Mouse (Mus musculus): ENCODE data around the gene Efnb1. TPM values are rescaled to one million over a fixed set of nuclear protein-coding genes. Genes with fewer than 3 reads are reported as not detected.

Efnb1 gene
- total and polyA plus RNA-seq, 2 experiments from 2014 or later = 26.6 to 48.9 TPM

DNA sequence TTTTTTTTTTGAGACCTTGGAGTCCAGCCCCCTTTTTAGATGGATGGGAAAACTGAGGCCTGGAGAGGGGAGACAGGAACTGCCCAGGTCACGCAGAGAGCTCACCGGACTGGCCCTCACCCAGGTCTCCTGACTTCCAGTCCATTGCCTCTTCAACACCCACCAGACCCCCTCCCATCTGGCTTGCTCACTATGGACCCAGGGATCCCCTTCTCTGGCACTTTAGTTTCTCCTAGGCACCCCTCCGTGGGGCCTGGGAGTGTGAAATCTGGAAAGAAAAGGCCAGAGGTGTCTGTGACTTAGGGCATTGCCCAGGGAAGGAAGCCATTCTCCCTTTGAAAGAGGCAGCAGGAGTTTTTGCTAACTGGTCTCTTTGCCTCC is 17.3 kb downstream of the Efnb1 start:
- Histone ChIP-seq H3K4me3 (ENCODE audit: low read depth, low read length) (no peak overlapping the region), H3K4me2 (ENCODE audit: low read depth) (no peak overlapping the region), H3K9me3 (ENCODE audit: low read length) (no peaks in the 10 kb centered on the region), H3K36me3 (ENCODE audit: insufficient read depth) (no peaks in the 10 kb centered on the region), H3K4me1 (ENCODE audit: insufficient read depth) (no peaks in the 10 kb centered on the region), H3K27me3 (ENCODE audit: insufficient read depth, low read length) (no peaks in the 10 kb centered on the region), H3K9ac (no peak overlapping the region), H3K27ac (ENCODE audit: low read depth, low read length) (no peak overlapping the region)
- ATAC-seq (no peak), DNase-seq (no peak)
- WGBS = 38% methylated on average over 3 of the region's 3 CpGs
- no peak for TF ChIP-seq CTCF (IDR thresholded peaks at IDR 0.05; ENCODE audit: low read depth)

- Histone ChIP-seq H3K36me3 (ENCODE audit: insufficient read depth) (no peaks in the 10 kb centered on the region), H3K4me1 (ENCODE audit: insufficient read depth) (no peaks in the 10 kb centered on the region), H3K27ac (ENCODE audit: low read depth, low read length) (no peak overlapping the region), H3K4me2 (ENCODE audit: low read depth) (no peak overlapping the region), H3K27me3 (ENCODE audit: insufficient read depth, low read length) (no peaks in the 10 kb centered on the region), H3K9me3 (ENCODE audit: low read length) (no peaks in the 10 kb centered on the region), H3K4me3 (ENCODE audit: low read depth, low read length) (no peak overlapping the region), H3K9ac (no peak overlapping the region)
- ATAC-seq = no peak
- DNase-seq = no peak
- 73% methylated on average over 5 of the region's 5 CpGs for WGBS
- no peak for TF ChIP-seq CTCF (IDR thresholded peaks at IDR 0.05; ENCODE audit: low read depth)
These were observed 18.4 kb downstream of the Efnb1 start for GRCm38 (mm10) chrX:99154358-99154757.

DNA sequence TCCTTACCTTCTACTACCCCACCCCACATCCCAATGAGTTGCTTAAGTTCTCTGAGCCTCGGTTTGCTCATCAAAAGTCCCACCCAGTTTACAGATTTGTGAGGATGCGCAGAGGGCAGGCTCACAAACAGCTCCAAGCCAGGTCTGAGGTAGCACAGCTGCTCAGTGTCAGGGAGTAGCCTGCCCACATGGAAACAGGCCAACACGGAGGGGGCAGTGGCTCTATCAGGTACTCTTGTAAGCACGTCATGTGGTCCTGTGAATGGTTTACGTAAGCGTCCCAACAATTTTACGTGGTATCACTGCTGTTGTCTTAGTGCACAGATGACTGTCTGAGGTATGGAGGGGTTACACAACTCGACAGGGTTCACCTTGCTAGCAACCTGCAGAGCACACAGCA is 23.1 kb downstream of the Efnb1 start:
- H3K9ac ChIP-seq = no peak overlapping the region
- no peaks in the 10 kb centered on the region for H3K27me3 ChIP-seq (ENCODE audit: insufficient read depth, low read length)
- H3K4me3 ChIP-seq (ENCODE audit: low read depth, low read length) = no peak overlapping the region
- no peaks in the 10 kb centered on the region for H3K4me1 ChIP-seq (ENCODE audit: insufficient read depth)
- no peak for TF ChIP-seq CTCF (IDR thresholded peaks at IDR 0.05; ENCODE audit: low read depth)
- no peak overlapping the region for H3K27ac ChIP-seq (ENCODE audit: low read depth, low read length)
- no peak for ATAC-seq
- no peak overlapping the region for H3K4me2 ChIP-seq (ENCODE audit: low read depth)
- WGBS = 83% methylated on average over 8 of the region's 8 CpGs
- no peak for DNase-seq
- no peaks in the 10 kb centered on the region for H3K9me3 ChIP-seq (ENCODE audit: low read length)
- no peaks in the 10 kb centered on the region for H3K36me3 ChIP-seq (ENCODE audit: insufficient read depth)

GRCm38 (mm10) chrX:99164111-99164510 is 28.2 kb downstream of the Efnb1 start:
- Histone ChIP-seq H3K9me3 (ENCODE audit: low read length) (no peaks in the 10 kb centered on the region), H3K4me3 (ENCODE audit: low read depth, low read length) (no peak overlapping the region), H3K36me3 (ENCODE audit: insufficient read depth) (no peaks in the 10 kb centered on the region), H3K27me3 (ENCODE audit: insufficient read depth, low read length) (no peaks in the 10 kb centered on the region), H3K9ac (no peak overlapping the region), H3K4me1 (ENCODE audit: insufficient read depth) (no peaks in the 10 kb centered on the region), H3K27ac (ENCODE audit: low read depth, low read length) (no peak overlapping the region), H3K4me2 (ENCODE audit: low read depth) (no peak overlapping the region)
- TF ChIP-seq CTCF (IDR thresholded peaks at IDR 0.05; ENCODE audit: low read depth) = no peak
- WGBS = 78% methylated on average over 2 of the region's 2 CpGs
- DNase-seq (no peak), ATAC-seq (no peak)

DNA sequence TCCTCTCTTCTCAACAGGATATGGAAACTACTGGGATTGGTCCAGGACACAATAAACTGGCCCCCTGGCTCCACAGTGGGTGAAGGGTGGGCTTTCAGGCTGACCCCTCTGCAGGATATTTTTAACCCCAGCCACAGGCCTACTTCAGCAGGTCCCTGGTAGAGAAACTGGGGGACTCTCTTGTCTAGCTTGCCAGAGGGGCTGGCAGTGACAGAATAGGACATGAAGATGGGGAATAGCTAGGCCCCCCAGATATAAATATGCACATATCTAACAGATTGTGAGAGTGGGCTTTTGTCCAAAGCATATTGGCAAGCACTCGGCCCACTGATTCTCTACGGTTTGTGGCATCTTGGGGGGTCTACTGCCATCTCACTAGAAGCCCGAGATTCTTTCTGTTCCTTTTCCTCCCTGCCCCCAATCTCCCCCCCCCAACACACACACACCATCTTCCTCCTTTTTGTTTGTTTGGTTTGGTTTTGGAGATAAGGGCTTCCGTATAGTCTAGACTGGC is 29.0 kb downstream of the Efnb1 start:
- DNase-seq (peak; percentile 16), ATAC-seq (no peak)
- H3K4me1 ChIP-seq (ENCODE audit: insufficient read depth) = no peaks in the 10 kb centered on the region
- H3K27me3 ChIP-seq (ENCODE audit: insufficient read depth, low read length) = no peaks in the 10 kb centered on the region
- 41% methylated on average over 4 of the region's 4 CpGs for WGBS
- H3K4me2 ChIP-seq (ENCODE audit: low read depth) = no peak overlapping the region
- no peak overlapping the region for H3K4me3 ChIP-seq (ENCODE audit: low read depth, low read length)
- no peak for TF ChIP-seq CTCF (IDR thresholded peaks at IDR 0.05; ENCODE audit: low read depth)
- H3K27ac ChIP-seq (ENCODE audit: low read depth, low read length) = no peak overlapping the region
- no peak overlapping the region for H3K9ac ChIP-seq
- no peaks in the 10 kb centered on the region for H3K36me3 ChIP-seq (ENCODE audit: insufficient read depth)
- no peaks in the 10 kb centered on the region for H3K9me3 ChIP-seq (ENCODE audit: low read length)

GRCm38 (mm10) chrX:99167014-99167413 is 31.1 kb downstream of the Efnb1 start:
- ATAC-seq = no peak
- H3K27ac ChIP-seq (ENCODE audit: low read depth, low read length) = no peak overlapping the region
- 74% methylated on average over 1 of the region's 1 CpGs for WGBS
- H3K9ac ChIP-seq = no peak overlapping the region
- TF ChIP-seq CTCF (IDR thresholded peaks at IDR 0.05; ENCODE audit: low read depth) = no peak
- no peaks in the 10 kb centered on the region for H3K9me3 ChIP-seq (ENCODE audit: low read length)
- H3K4me3 ChIP-seq (ENCODE audit: low read depth, low read length) = no peak overlapping the region
- H3K4me2 ChIP-seq (ENCODE audit: low read depth) = no peak overlapping the region
- H3K4me1 ChIP-seq (ENCODE audit: insufficient read depth) = no peaks in the 10 kb centered on the region
- H3K27me3 ChIP-seq (ENCODE audit: insufficient read depth, low read length) = no peaks in the 10 kb centered on the region
- H3K36me3 ChIP-seq (ENCODE audit: insufficient read depth) = no peaks in the 10 kb centered on the region
- DNase-seq = no peak

GRCm38 (mm10) chrX:99167550-99167949 is 31.6 kb downstream of the Efnb1 start:
- no peaks in the 10 kb centered on the region for H3K9me3 ChIP-seq (ENCODE audit: low read length)
- no peak overlapping the region for H3K27ac ChIP-seq (ENCODE audit: low read depth, low read length)
- no peaks in the 10 kb centered on the region for H3K4me1 ChIP-seq (ENCODE audit: insufficient read depth)
- no peaks in the 10 kb centered on the region for H3K36me3 ChIP-seq (ENCODE audit: insufficient read depth)
- WGBS = 68% methylated on average over 7 of the region's 7 CpGs
- ATAC-seq (no peak), DNase-seq (no peak)
- no peak for TF ChIP-seq CTCF (IDR thresholded peaks at IDR 0.05; ENCODE audit: low read depth)
- H3K4me2 ChIP-seq (ENCODE audit: low read depth) = no peak overlapping the region
- no peaks in the 10 kb centered on the region for H3K27me3 ChIP-seq (ENCODE audit: insufficient read depth, low read length)
- H3K4me3 ChIP-seq (ENCODE audit: low read depth, low read length) = no peak overlapping the region
- H3K9ac ChIP-seq = no peak overlapping the region

DNA sequence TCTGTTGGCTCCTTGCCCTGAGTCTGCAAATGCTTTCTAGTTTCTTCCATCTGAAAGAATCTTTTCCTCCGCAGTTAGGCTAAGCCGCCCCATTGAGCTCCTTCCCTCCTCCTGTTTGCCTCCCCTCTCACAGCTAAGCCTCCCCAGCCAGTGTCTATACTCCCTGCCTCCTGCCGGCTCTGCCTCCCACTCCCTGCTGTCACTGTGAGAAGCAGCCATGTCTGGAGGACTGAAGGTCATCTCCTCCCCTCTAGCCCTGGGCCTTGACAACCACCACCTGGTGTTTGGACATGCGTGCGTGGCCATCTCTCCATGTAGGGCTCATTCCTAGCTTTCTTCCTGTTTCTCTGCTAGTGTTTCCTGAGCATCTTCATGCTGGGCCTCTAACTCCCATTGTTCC is 36.4 kb downstream of the Efnb1 start:
- Histone ChIP-seq H3K9me3 (ENCODE audit: low read length) (no peaks in the 10 kb centered on the region), H3K9ac (no peak overlapping the region), H3K27ac (ENCODE audit: low read depth, low read length) (no peak overlapping the region), H3K4me2 (ENCODE audit: low read depth) (no peak overlapping the region), H3K36me3 (ENCODE audit: insufficient read depth) (no peaks in the 10 kb centered on the region), H3K4me3 (ENCODE audit: low read depth, low read length) (no peak overlapping the region), H3K27me3 (ENCODE audit: insufficient read depth, low read length) (no peaks in the 10 kb centered on the region; the same call in 1 of the 2 replicates), H3K4me1 (ENCODE audit: insufficient read depth) (no peaks in the 10 kb centered on the region)
- DNase-seq (no peak), ATAC-seq (no peak)
- no peak for TF ChIP-seq CTCF (IDR thresholded peaks at IDR 0.05; ENCODE audit: low read depth)
- WGBS = 46% methylated on average over 5 of the region's 5 CpGs

Data from forebrain, postnatal 0 days (tissue).